Mouse (Mus musculus) urinary bladder, postnatal 4 days (tissue): Measurements from ENCODE around the gene Cry2.
"Not testable (repeated sequence)": the region's sequence is repeated elsewhere in the genome, so short reads cannot be mapped to it uniquely, and the experiment has no call there.

Source experiments
- DNase-seq, 2 experiments: peaks; one replicate each; pipeline ENCODE4 v3.0.0; 2021 to 2022; ENCODE audit warnings: low spot score in 2 of 2

The Cry2 gene

DNA sequence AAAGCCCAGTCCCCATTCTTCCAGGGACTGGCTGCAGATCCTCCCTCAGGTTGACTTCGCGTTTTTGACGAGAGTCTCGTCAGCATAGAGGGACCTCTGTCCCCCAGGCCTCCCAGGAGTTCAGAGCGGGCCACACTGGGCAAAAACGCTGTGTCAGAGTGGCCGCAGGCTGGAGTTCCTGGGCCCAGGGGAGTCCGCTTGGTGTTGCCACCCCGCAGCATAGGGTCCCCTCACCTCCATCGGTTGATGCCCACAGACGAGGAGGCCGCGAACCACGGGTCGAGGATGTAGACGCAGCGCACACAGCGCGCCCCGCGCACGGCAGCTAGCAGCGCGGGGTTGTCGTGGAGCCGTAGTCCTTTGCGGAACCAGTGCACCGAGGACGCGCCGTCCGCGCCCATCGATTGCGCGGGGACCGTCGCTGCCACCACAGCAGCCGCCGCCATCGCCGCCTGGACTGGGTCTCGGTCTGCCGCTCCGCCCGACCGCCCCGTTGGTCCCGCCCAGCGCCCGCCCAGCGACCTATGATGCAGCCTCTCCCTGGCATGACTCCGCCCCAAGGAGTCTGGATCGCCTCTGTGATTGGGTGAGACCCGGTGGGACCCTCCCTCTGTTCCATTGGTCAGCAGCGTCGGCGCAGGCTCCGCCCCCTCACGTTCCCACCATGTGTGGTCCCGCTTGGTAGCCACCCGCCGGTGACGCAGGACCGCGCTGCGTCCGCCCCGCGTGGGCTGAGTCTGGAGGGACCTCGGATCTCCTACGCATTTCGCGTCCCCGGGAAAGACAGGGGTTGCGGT lies at the start of gene Cry2:
Gene Cry2 (minus strand): TSS at position 466 of the 797 bp plus-strand sequence.
- peak; percentile 98 to 99 for DNase-seq

DNA sequence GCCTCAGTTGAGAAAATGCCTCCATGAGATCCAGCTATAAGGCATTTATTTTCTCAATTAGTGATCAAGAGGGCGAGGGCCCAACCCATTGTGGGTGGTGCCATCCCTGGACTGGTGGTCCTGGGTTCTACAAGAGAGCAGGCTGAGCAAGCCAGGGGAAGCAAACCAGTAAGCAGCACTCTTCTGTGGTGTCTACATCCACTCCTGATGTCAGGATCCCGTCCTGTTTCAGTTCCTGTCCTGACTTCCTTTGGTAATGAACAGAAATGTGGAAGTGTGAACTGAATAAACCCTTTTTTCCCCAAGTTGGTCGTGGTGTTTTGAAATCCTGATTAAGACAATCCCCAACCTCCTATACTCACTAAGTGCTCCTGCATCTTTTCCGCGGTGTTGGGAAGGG lies 49.7 kb upstream of the Cry2 start:
- no peak for DNase-seq

DNA sequence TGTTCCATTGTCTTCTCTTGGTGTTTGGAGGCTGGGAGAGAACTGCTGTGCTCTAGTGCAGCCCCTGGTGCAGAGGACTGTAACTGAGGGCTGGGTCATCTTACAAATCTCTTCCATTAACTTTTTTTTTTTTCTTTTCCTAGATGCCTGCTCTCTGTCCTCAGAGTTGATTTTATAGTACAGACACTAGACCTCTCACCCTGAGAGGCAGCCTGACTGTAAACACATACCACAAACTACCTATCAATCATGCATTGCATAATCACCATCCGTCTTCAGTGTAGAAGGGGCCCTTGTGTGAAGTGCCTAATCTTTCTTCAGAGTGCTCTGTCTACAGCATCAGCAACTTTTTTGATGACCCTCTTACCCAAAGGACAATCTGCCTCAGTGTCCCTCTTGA lies 48.7 kb upstream of the Cry2 start:
- DNase-seq: no peak

DNA sequence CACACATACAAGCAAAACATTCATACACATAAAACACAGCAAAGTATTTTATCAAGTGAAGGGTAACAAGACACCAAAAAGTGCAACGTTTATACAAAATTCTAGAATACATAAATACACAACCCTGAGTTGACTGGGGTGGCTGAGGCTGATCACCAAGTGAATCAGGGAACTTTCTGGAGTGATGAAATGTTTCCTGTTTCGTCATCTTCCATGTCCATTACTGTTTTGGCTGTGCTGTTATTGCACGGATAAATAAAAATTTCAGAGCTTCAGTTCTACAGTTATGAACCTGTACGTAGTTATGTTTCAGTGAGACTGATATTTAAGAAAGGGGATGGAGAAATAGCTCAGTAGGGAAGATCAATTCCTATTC lies 44.5 kb upstream of the Cry2 start:
- DNase-seq: no peak

DNA sequence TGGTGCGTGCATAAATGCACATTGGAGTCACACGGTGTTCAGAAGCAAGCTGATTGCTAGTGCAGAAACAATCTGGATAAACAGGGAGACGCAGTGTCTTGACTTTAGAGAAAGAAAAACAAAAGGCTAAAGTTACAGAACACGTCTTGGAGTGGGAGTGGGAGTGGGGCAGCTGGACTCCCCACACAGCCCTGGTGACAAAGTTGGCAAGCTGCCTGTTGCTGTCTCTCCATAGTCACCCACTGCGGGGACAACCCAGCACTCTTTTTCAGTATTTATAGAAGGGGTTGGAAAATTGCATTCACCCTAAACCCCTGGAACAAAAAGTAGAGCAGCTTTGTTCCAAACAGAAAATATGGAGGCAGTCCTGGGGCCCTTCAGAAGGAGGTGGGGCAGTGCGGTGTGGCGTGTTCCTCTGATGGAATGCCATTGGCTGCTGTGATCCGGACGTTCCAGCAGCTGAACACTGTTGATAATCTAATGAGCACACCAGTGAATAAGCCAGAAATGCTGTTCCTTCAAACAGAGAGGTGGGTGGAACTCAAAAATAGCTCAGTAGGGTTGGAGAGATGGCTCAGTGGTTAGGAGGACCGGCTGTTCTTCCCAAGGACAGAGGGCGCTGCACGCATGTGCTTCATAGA lies 43.9 kb upstream of the Cry2 start:
- DNase-seq: peak in 1 of 2 experiments; percentile 36

DNA sequence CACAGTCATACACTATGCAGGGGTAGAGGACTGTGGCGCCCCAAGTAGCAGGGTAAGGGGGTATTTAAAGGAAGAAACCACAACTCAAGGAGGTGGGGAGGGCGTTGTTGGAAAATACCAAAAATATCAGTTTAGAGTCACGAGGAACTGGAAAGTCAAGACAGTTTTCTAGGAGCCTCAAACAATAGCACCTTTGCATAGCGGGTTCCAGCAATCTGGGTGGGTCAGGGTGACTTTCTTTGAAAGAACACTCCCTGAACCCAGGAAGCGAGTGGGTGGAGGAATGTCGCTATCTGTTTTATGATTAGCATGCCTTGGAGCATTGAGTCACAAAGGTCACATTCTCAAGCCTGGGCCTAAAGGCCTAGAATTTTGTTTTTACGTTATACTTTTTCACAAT lies 42.7 kb upstream of the Cry2 start:
- DNase-seq: not testable (repeated sequence)

DNA sequence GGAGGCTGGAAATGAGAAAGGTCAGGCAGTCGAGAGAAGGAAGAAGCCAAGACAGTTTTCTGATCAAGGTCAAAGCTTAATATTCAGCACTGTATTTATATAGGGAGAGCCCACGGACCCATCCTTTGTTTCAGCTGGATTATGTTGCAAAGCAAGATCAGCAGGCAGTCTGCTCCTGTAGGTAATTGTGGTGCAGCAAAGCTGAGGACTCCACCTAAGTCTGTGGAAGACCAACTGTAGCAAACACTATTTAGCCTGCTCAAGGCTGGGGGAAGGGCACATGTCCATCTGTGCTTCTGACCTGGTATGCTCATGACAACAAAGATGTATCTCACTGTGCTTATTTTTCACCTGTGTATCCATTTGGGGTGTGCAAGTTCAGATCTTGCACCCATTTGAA lies 41.9 kb upstream of the Cry2 start:
- no peak for DNase-seq

DNA sequence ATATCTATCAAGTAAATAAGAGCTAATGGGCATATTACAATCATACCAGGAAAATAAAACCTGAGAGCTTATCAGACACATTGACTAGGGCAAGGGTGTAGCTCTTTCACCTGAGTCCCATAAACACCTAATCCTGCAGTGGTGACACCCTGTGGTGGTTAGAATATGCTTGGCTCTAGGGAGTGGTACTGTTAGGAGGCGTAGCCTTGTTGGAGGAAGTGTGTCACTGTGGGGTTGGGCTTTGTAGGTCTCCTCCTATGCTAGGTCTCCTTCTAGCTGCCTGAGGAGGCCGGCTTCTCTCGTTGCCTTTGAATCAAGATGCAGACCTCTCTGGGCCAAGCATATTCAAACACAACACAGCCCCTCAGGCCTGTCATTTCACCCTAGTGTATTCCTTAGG lies 41.1 kb upstream of the Cry2 start:
- no peak for DNase-seq

DNA sequence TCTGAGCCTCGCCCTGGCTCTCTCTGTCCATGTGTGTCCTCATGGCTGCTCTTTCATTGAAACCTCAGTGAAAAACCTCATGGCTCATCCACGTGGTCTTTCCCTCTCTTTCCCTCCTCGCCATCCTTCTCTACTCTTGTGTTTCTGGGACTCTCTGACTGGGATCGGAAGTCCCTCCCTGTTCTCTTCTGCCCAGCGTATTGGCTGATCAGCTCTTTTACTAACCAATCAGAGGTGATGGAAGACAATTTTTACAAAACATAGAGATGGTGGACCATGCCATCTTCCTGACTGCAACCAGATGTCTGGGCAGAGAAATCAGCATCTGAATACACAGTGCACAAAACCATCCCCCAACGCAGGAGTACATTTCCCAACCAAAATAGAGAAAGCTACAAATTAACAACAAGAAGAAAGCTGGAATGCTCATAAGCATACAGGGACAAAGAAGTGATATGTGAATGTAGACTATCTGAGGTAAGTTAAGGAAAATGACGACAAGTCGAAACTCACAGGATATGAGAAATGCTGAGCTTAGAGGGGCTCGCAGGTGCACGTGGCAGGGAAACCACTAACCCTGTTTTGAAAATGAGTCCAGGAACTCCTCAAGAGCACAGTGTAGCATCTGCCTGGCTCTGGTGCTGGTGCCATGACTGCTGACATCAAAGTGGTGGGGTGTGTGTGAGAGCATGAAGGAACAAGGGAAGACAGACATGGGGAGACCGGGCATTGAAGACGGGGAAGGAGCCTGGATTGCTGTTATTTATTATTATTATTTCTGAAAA lies 38.2 kb upstream of the Cry2 start:
- no peak for DNase-seq

DNA sequence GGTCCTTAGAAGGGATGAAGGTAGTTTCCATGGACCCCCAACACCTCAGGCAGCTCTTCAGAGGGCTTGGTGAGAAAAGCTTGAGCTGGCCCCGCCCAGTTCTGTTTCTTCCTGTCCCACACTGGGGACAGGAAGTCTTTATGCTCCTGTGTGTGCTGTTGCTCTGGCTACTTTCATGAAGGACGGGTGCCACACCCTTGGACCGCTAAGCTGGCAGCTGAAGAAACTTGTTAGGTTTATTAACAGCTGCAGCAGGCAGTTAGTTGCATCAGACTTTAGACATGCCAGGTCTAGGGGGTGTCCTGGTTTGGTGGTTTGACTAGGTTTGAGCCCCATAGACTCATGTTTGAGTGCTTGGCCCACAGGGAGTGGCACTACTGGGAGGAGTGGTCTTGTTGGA lies 30.8 kb upstream of the Cry2 start:
- DNase-seq: no peak

DNA sequence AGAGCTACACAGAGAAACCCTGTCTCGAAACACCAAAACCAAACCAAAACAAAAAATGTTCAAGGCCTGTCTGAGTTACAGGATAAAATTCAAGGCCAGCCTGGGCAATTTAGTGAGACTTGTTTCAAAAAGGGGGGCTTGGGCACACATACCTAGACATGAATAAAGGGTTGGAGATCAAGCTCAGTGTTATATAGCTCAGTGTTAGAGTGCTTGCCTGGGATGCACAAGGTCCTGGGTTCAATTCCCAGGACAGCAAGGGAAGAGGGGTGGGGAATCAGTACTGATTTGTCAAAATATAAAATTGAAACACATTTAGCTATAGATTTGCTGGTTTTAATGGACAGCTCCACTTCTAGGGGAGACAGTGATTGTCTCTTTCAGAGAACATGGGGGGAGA lies 27.4 kb upstream of the Cry2 start:
- no peak for DNase-seq

DNA sequence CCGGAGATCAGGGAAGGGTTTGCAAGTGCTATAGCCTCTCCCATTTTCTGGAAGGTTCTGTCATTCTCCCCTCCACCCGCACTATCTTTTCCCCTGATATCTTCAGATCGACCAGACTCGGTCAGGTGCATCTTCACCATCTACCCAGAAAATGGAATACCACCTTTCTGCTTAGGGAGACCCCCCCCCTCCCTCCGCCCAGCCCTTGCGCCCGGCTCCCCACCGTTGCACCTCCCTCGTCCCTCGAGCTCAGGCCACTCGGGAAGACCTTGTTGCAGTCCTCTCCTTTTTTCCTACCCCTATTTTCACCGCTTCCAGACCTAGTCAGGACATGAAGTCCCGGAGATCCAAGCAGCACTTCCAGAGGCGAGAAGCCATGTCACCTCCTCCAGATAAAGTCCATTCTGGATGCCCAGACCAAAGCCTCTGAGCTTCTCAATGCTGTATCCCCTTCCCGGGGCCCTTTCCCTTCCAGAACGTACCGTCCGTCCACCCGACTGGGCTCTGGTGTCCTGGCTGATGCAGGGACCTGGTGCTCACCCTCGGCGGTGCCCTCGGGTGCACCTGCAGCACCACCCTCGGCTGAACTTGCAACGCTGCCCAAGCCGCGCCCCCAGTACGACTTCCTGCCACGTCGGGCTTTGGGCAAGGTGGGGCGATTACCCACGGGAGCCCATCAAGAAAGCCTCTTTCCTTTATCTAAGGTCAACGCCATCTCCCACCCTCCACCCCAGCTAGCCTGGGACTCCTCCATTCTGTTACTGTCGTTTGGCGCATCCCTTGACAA lies 26.3 kb upstream of the Cry2 start, which contains the start of gene Slc35c1:
Gene Slc35c1 (minus strand): TSS at position 618 of the 787 bp plus-strand sequence.
- DNase-seq: peak in 1 of 2 experiments; percentile 29

DNA sequence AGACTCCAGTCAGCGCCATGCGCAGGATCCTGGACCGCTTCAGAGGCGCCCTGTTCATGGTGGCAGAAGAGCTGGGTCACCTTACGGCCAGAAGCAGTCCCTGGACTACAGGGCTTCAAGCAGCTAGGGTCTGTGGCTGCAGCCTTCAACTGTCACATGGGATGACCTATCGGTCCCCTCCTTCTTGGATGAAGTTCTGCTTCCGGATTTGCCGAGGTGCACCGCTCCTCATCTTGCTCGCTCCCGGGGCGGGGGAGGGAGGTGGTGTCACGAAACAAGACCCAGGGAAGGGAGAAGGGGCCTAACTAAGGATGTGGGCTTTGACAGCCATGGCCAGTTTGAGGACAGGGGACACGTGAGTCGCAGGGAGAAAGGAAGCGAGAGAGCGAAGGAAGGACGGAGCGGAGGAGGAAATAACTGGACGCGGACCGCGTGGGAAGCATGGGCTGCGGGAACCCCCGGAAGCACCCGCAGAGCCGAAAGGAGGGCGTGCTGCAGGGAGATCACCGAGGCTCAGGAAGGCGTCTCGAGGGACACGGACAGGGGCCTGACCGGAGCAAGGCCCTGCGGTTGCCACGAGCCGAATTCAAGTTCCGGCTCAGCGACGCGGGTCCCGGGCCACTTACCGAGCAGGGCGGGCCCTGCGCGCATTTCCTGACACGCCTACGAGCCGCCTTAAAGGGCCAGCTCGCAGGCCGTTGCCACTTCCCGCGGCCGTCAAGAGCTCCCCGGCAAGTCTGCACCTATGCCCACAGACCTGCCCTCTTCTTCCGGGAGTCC lies 25.5 kb upstream of the Cry2 start:
- peak; percentile 67 to 73 for DNase-seq

DNA sequence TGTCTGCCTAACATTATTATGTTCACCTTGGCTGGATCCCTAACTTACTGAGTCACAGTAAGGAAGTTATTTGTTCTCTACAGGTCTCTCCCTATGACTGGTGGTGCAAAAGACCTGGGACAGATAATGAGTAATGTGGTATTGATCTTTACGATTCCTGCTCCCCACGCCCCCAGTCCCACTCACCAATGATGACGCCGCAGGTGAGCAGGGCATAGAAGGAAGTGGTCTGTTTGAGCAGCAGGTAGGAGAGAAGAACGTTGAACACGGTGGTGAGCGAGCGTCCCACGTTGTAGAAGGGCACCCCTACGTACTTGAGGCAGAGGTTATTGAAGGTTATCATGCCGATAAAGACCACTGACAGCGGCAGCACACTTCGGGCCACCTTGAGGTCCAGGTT lies 24.6 kb upstream of the Cry2 start:
- DNase-seq: no peak

DNA sequence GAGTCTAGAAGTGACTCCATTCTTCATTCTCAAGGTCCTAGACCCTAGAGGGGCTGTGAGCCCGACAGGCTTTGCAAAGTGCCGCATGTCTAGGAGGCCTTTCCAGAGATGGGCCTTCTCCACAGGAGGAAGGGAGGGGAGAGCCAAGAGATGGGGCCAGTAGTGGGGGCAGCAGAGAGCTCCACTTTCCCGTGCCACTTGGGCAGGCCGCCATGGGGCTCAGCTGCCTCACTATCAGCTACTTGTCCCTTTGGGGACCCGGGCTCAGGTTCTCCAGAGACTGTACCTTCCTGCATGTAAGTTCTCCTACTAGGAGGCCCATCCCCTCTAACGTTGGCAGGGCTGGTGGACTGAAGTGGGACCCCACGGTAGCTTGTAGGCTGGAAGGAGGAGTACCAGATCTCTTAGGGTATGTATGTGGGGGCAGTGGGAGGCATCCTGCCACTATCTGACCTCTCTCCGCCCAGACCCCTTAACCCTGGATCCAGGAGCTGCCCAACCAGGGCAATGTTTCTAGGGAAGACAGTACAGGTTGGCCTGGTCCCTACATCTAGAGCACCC lies 23.2 kb upstream of the Cry2 start:
- no peak for DNase-seq

DNA sequence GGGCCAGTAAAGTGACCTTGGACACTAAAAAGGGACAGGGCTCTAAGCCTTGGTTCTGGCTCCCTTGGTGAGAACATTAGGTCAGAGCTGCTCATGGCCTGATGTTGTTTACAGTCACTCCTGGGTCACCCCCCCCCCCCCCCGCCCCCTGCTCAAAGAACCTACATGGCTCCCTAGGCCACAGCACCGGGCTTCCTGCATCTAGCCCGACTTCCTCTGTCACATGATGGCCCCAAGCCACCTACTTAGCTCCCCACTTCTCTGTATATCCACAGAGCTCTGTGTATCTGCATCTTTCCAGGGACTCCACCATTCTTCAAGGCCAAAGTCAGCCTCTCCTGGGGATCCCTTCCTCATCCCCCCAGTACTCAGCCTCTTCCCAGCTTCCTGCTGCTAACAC lies 21.9 kb upstream of the Cry2 start:
- no peak for DNase-seq

DNA sequence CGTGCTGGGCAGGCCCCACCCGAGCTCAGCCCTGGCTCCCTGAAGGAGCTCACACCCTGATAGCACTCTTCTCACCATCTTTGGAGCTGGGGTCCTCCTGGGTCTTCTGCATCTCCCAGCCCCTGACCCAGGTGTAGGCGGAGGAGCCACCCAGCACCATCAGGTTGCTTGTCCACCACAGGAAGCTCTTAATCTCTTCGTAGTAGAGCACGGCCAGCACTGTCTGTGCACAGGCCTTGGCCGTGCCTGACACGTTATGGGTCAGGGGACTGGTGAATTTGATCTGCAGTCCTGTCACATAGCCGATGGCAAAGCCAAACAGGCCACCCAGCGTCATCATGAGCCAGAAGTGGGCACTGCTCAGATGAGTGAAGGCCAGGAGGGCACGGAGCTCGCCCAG lies 20.3 kb upstream of the Cry2 start:
- DNase-seq: no peak

DNA sequence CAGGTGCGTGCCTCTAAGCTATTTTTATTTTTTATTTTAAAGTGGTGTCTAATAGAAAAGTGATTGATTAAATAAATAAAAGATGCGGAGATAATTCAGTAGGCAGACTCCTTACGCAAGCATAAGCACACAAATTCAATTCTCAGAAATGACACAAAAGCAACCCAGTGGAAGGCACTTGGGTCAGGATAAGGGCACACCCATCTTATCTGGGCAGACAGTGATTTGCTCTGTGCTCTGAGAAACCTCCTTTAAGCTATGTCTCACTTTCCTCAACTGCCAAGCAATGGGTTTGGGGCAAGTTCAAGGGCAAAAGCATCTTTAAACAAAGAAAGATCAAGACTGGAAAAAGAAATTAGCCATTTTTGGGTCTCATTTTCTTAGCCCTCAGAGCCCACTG lies 17.3 kb upstream of the Cry2 start:
- DNase-seq: no peak

DNA sequence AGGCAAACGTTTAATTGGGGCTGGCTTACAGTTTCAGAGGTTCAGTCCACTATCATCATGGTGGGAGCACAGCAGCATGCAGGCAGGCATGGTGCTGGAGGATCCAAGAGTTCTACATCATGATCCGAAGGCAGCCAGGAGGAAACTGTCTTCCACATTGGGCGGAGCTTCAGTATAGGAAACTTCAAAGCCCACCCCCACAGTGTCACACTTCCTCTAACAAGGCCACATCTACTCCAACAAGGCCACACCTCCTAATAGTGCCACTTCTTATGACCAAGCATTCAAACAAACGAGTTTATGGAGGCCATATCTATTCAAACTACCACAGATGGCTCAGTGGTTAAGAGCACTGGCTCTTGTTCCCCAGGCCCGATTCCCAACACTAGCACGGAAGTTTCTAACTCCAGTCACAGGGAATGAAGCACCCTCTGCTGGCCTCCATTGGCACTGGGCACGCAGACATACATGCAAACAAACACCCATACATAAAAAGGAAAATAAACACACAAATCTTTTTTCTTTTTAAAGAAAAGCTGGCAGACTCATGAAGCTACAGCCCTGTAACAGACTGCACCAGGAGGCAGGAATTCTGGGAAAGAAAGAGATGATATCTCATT lies 13.4 kb upstream of the Cry2 start:
- no peak for DNase-seq

DNA sequence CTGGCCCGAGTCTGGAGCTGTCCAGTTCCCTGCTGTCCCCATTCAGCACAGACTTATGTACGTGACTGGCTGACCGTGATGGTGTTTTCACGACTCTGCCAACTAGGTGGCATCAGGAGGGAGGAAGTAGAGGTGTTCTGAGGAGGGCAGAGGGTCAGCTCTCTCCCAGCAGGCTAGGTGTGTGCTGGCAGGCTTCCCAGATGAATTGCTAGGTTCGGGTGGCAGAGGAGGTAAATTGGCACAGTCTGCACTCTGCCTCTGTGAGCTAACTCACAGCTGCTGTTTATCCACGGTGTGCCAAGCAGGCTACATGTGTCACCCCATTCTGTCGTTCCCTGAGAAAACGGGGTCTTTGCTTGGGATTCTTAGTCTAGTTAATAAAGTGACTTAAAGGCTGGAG lies 12.8 kb upstream of the Cry2 start:
- DNase-seq: no peak
